Mouse (Mus musculus) cortical plate, adult 2 months (tissue): ENCODE data around the gene Ppip5k1. TPM values are rescaled to one million over a fixed set of nuclear protein-coding genes. Genes with fewer than 3 reads are reported as not detected.
"Not testable (repeated sequence)": the region's sequence is repeated elsewhere in the genome, so short reads cannot be mapped to it uniquely, and the experiment has no call there.

ENCODE experiments used
- H3K27ac ChIP-seq: fragments of 200-500 bp; 2 replicates; pipeline ENCODE4 v1.5.1; 2012; ENCODE audit warnings: low read length, control low read depth, inconsistent platforms; ENCODE audit not compliant: insufficient read depth
- H3K4me1 ChIP-seq: fragments of 200-500 bp; 2 replicates; pipeline ENCODE4 v1.6.1; 2011; ENCODE audit warnings: low read length; ENCODE audit not compliant: control insufficient read depth, insufficient read depth
- H3K4me3 ChIP-seq: fragments of 200-500 bp; 2 replicates; pipeline ENCODE4 v1.5.1; 2011; ENCODE audit warnings: mild to moderate bottlenecking, low read length, control low read depth; ENCODE audit not compliant: insufficient read depth
- CTCF ChIP-seq: fragments of 200-500 bp; IDR thresholded peaks from 2 replicates; pipeline ENCODE4 v1.5.1; 2011; ENCODE audit warnings: mild to moderate bottlenecking, control low read depth, low read length; ENCODE audit not compliant: insufficient read depth; ENCODE audit errors: extremely low read depth
- POLR2A ChIP-seq: fragments of 200-500 bp; IDR thresholded peaks from 2 replicates; pipeline ENCODE4 v1.6.1; 2011; ENCODE audit warnings: mild to moderate bottlenecking, low read length, control low read depth; ENCODE audit not compliant: insufficient read depth; ENCODE audit errors: extremely low read depth
- polyA plus RNA-seq: library from polyadenylated mRNA; depleted of rRNA; stranded (reverse); fragments of >200 nt; gene quantifications from 2 replicates; pipeline ENCODE4 v1.2.3, GENCODE M21; 2012; rRNA removed

Gene Ppip5k1
- 95.8 and 103 TPM in 2 replicates for polyA plus RNA-seq

- Histone ChIP-seq H3K4me3 (peak within 1 kb of the TSS; percentile 93), H3K4me1 (peaks cover 2% of the 10 kb centered on the region)
- TF ChIP-seq CTCF (peak; percentile 81), POLR2A (peak; percentile 39; the same call in 1 of the 2 replicates)
Measured at GRCm38 (mm10) chr2:121354820-121355592, at the start of gene Ppip5k1. TSS of gene Ppip5k1 (minus strand) at chr2:121355396.

GRCm38 (mm10) chr2:121403296-121403695 lies 48.1 kb upstream of the Ppip5k1 start:
- TF ChIP-seq POLR2A, result no peak
- TF ChIP-seq CTCF, result no peak
- H3K27ac ChIP-seq, result no peak overlapping the region
- H3K4me1 ChIP-seq, result no peaks in the 10 kb centered on the region
- no peak overlapping the region for H3K4me3 ChIP-seq

More at GRCm38 (mm10) chr2:121354820-121355592, at the start of gene Ppip5k1:
- peak within 1 kb of the TSS; percentile 91 for H3K27ac ChIP-seq

- TF ChIP-seq POLR2A (no peak), CTCF (peak; percentile 80)
- no peaks in the 10 kb centered on the region; the same call in 1 of the 2 replicates for H3K4me1 ChIP-seq
- no peak overlapping the region for H3K4me3 ChIP-seq
- no peak overlapping the region for H3K27ac ChIP-seq
Measured at GRCm38 (mm10) chr2:121396624-121397023, 41.4 kb upstream of the Ppip5k1 start.

GRCm38 (mm10) chr2:121386961-121387575 lies 31.9 kb upstream of the Ppip5k1 start, which contains the start of gene Strc:
TSS of gene Strc (minus strand) at chr2:121387168.
- H3K27ac ChIP-seq, H3K4me1 ChIP-seq, H3K4me3 ChIP-seq: not testable (repeated sequence)

GRCm38 (mm10) chr2:121374766-121375165 lies 19.6 kb upstream of the Ppip5k1 start:
- Histone ChIP-seq H3K4me1 (no peaks in the 10 kb centered on the region), H3K4me3 (no peak overlapping the region), H3K27ac (no peak overlapping the region)
- TF ChIP-seq POLR2A (no peak), CTCF (no peak)

- Histone ChIP-seq H3K27ac (no peak overlapping the region), H3K4me3 (no peak overlapping the region), H3K4me1 (no peaks in the 10 kb centered on the region)
- TF ChIP-seq POLR2A (no peak), CTCF (no peak)
Measured at GRCm38 (mm10) chr2:121372266-121372665, 17.1 kb upstream of the Ppip5k1 start.

- H3K27ac ChIP-seq, result no peak overlapping the region
- TF ChIP-seq CTCF, result no peak
- H3K4me1 ChIP-seq, result no peaks in the 10 kb centered on the region
- H3K4me3 ChIP-seq, result no peak overlapping the region
Measured at GRCm38 (mm10) chr2:121370921-121371320, 15.7 kb upstream of the Ppip5k1 start.

- Histone ChIP-seq H3K4me1 (no peaks in the 10 kb centered on the region), H3K4me3 (no peak overlapping the region), H3K27ac (no peak overlapping the region)
- TF ChIP-seq CTCF (no peak), POLR2A (no peak)
Measured at GRCm38 (mm10) chr2:121368831-121369230, 13.6 kb upstream of the Ppip5k1 start.

GRCm38 (mm10) chr2:121363656-121364055 lies 8.5 kb upstream of the Ppip5k1 start:
- TF ChIP-seq CTCF (no peak), POLR2A (no peak)
- peaks cover 8% of the 10 kb centered on the region for H3K4me1 ChIP-seq
- no peak overlapping the region for H3K4me3 ChIP-seq
- no peak overlapping the region for H3K27ac ChIP-seq

- H3K4me1 ChIP-seq, result peaks cover 8% of the 10 kb centered on the region
- TF ChIP-seq POLR2A, result no peak
- no peak for TF ChIP-seq CTCF
- peak overlapping the region; percentile 87 for H3K4me3 ChIP-seq
- H3K27ac ChIP-seq, result no peak overlapping the region
Measured at GRCm38 (mm10) chr2:121359461-121359860, 4.3 kb upstream of the Ppip5k1 start.
